In genomic region chr8:111968541-111968940, GRCm38 (mm10) we compare ENCODE assay signal across 24 mouse cellular contexts.
"Had no signal": no experiment of that assay in that cellular context is flagged by ENCODE, and none has a peak within 500 bp of the region (broad histone marks: within the 10 kb centered on the region; RNA-seq: fewer than 3 reads in every experiment).

No protein-coding gene starts in this region.

- H3K4me2 ChIP-seq: heart, embryonic 11.5 days; heart, embryonic 13.5 days; heart, embryonic 15.5 days; hindbrain, embryonic 13.5 days; hindbrain, embryonic 15.5 days; limb, embryonic 13.5 days; limb, embryonic 15.5 days; liver, embryonic 12.5 days had no signal

- H3K27ac ChIP-seq: heart, adult 2 months; heart, embryonic 13.5 days; heart, embryonic 15.5 days; hindbrain, embryonic 13.5 days; hindbrain, embryonic 15.5 days; hindbrain, postnatal 0 days; layer of hippocampus, adult 2 months; left cerebral cortex, adult 2 months; limb, embryonic 13.5 days; limb, embryonic 15.5 days; liver, embryonic 12.5 days had no signal

- H3K27me3 ChIP-seq: heart, embryonic 13.5 days; heart, embryonic 15.5 days; hindbrain, embryonic 13.5 days; hindbrain, embryonic 15.5 days; limb, embryonic 13.5 days; limb, embryonic 15.5 days; liver, embryonic 12.5 days had no signal

- H3K9me3 ChIP-seq: heart, embryonic 13.5 days; heart, embryonic 15.5 days; hindbrain, embryonic 13.5 days; hindbrain, embryonic 15.5 days; limb, embryonic 13.5 days; limb, embryonic 15.5 days had no signal

- DNase-seq: gastrocnemius, postnatal 14 days; gastrocnemius, postnatal 36 days; heart, adult 11 months; heart, adult 2 months; heart, postnatal 14 days; heart, postnatal 36 days; kidney, adult 11 months; kidney, adult 2 months; kidney, postnatal 10 days; kidney, postnatal 25 days; kidney, postnatal 4 days; left cerebral cortex, postnatal 4 days had no signal

- H3K4me3 ChIP-seq: heart, adult 2 months; heart, embryonic 13.5 days; heart, embryonic 15.5 days; hindbrain, embryonic 13.5 days; hindbrain, embryonic 15.5 days; layer of hippocampus, adult 2 months; left cerebral cortex, adult 2 months; limb, embryonic 13.5 days; limb, embryonic 15.5 days; liver, embryonic 12.5 days had no signal

- ATAC-seq: hindbrain, postnatal 0 days; intestine, embryonic 16.5 days; liver, embryonic 12.5 days had no signal

- H3K9ac ChIP-seq: heart, embryonic 13.5 days; heart, embryonic 15.5 days; hindbrain, embryonic 13.5 days; hindbrain, embryonic 15.5 days; limb, embryonic 13.5 days; limb, embryonic 15.5 days; liver, embryonic 12.5 days had no signal

- H3K4me1 ChIP-seq: heart, embryonic 15.5 days; hindbrain, embryonic 13.5 days; hindbrain, embryonic 15.5 days had no signal

- H3K36me3 ChIP-seq: hindbrain, embryonic 15.5 days had no signal
